Mouse (Mus musculus) limb, embryonic 12.5 days (tissue): ENCODE measurements around the gene Ubl7. TPM values are rescaled to one million over a fixed set of nuclear protein-coding genes. Genes with fewer than 3 reads are reported as not detected.
A peak's percentile ranks its signal among the peaks of the same experiment; 100 is the strongest.

Source experiments
- ATAC-seq: fragments of 200-750 bp; cut with Nextera tagmentation; 2 replicates; pipeline ENCODE4 v1.8.0; 2017; ENCODE audit warnings: low read depth, moderate TSS enrichment; ENCODE audit not compliant: insufficient number of reproducible peaks, insufficient read depth, low FRiP score, low TSS enrichment
- H3K27ac ChIP-seq: fragments of 300-500 bp; sonication (generic); 2 replicates; pipeline ENCODE4 v1.5.1; 2016; ENCODE audit warnings: mild to moderate bottlenecking, moderate library complexity
- H3K27me3 ChIP-seq: fragments of 300-500 bp; sonication (generic); 2 replicates; pipeline ENCODE4 v1.6.1; 2016; ENCODE audit warnings: mild to moderate bottlenecking, moderate library complexity
- H3K36me3 ChIP-seq: fragments of 300-500 bp; sonication (generic); 2 replicates; pipeline ENCODE4 v1.6.1; 2016; ENCODE audit warnings: mild to moderate bottlenecking, moderate library complexity
- H3K4me1 ChIP-seq: fragments of 300-500 bp; sonication (generic); replicated peaks from 2 replicates; pipeline ENCODE4 v1.6.1; 2016
- H3K4me2 ChIP-seq: fragments of 300-500 bp; sonication (generic); 2 replicates; pipeline ENCODE4 v1.6.1; 2016; ENCODE audit warnings: mild to moderate bottlenecking, moderate library complexity
- H3K4me3 ChIP-seq: fragments of 300-500 bp; sonication (generic); replicated peaks from 2 replicates; pipeline ENCODE4 v1.5.1; 2016; ENCODE audit warnings: mild to moderate bottlenecking
- H3K9ac ChIP-seq: fragments of 300-500 bp; sonication (generic); replicated peaks from 2 replicates; pipeline ENCODE4 v1.6.1; 2016; ENCODE audit warnings: mild to moderate bottlenecking, moderate library complexity
- H3K9me3 ChIP-seq: fragments of 300-500 bp; sonication (generic); 2 replicates; pipeline ENCODE4 v1.6.1; 2016; ENCODE audit warnings: mild to moderate bottlenecking, moderate library complexity
- WGBS: fragments of 180-500 bp; shearing (Covaris S2); methylation state at CpG from one replicate; pipeline ENCODE4 v1.1.7; 2016; 5-methylcytosine and 5-hydroxymethylcytosine counted together
- polyA plus RNA-seq: library from polyadenylated mRNA; unstranded; fragments of >200 nt; fragmentation: Nextera tagmentation; extraction: Ambion mirVana; gene quantifications from 2 replicates; pipeline ENCODE4 v1.2.1, GENCODE M21; 2016

The Ubl7 gene
- polyA plus RNA-seq, result 117 and 124 TPM in 2 replicates

DNA sequence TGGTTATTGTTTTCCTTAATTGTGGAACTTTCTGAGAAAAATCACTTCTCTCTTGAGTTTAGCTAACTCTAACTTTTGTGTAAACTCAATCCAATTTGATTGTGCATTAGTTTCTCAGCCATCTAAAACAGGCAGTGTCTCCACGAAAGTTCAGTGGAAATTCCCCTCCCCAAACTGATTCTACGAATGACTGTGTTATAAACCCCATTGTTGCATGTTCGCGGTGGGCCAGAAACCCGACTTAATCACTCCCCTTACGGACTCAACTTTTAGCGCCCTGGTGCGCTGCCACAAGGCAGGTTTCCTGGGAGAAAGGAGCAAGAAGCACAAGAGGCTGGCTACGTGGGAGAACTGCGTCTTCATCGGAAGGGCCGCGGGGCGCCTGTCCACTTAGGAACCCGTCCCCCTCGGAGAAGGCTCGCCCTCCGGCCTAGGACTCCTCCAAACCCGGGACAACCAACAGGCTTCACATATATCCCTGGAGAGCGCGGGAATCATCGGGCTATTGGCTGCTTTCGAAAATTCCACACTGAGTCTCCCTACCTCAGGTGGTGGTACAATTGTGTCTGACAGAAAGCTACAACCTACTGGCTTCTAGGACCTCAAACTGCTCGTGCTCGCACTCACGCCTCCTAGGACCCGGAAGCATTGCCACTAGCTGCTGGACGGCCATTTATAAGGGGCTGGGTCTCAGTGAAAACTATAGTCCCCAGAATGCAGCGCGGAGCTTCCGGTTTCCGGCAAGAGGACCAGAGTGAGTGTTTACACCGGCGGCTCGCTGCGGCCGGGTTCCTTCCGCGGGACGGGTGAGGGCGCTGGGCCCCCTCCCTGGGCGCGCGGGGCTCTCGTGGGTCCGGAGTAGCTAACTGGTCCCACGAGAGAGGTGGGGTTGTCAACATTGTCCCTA lies at the start of gene Ubl7:
TSS of gene Ubl7 (plus strand) at position 726 of the 907 bp plus-strand sequence.
- H3K27me3 ChIP-seq, result no peaks in the 10 kb centered on the region
- H3K9ac ChIP-seq, result peak within 1 kb of the TSS; percentile 73
- peaks cover 17% of the 10 kb centered on the region; the same call in 1 of the 2 replicates for H3K36me3 ChIP-seq
- no peaks in the 10 kb centered on the region for H3K9me3 ChIP-seq
- peak within 1 kb of the TSS; percentile 81 for H3K4me2 ChIP-seq
- peak; percentile 95 for ATAC-seq
- peak within 1 kb of the TSS; percentile 86 for H3K27ac ChIP-seq
- peak within 1 kb of the TSS; percentile 71 for H3K4me3 ChIP-seq
- peaks cover 9% of the 10 kb centered on the region for H3K4me1 ChIP-seq
- WGBS, result 1% methylated on average over 47 of the region's 47 CpGs

DNA sequence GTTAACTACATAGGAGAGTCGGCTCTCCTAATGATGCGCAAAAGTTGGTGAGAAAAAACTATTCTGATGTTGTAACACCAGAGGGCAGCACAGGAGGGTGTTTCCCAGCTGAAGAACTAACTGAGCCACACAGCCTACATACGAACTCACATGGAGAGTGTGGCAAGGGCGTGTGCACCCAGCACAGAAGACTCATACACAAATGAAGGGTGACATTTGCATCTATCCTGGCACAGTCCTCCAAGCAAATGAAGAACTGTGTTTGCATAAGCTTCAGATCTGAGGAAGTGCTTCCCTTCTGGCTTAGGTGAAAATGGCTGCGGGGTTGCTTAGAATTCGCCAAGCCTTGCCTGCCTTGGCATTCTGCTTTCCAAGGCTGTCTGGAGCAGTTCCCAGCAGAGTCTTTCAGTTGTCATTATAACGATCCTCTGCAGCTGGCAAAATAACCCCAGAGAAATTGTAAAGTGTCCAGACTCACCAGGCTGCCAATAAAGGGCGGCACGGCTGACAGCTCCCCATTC lies 48.8 kb upstream of the Ubl7 start:
- Histone ChIP-seq H3K9ac (no peak overlapping the region), H3K27me3 (no peaks in the 10 kb centered on the region), H3K4me2 (no peak overlapping the region), H3K27ac (no peak overlapping the region), H3K4me3 (no peak overlapping the region), H3K9me3 (no peaks in the 10 kb centered on the region), H3K4me1 (no peaks in the 10 kb centered on the region), H3K36me3 (no peaks in the 10 kb centered on the region)
- 41% methylated on average over 9 of the region's 9 CpGs for WGBS
- no peak for ATAC-seq

DNA sequence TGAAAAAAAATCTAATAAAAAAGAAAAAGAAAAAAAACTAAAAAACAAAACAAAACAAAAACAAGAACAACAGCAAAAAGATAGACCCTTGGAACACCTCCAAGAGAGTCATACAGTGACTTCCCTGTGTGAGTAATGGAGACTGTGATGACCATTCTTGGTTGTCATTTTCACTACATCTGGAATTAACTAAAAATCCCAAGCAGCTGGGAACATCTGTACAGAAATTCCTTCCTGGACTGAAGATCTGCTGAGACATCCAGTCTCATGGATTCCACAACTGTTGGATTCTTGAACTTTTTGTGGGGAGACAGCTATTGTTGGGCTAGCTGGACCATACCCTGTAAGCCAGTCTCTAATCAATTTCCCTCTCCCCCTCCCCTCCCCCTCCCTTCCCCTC lies 46.4 kb upstream of the Ubl7 start:
- 0 out of 2 replicates have a peak, but pooled peaks cover 8% of the 10 kb centered on the region for H3K27me3 ChIP-seq
- no peaks in the 10 kb centered on the region for H3K36me3 ChIP-seq
- H3K9ac ChIP-seq, result no peak overlapping the region
- H3K4me2 ChIP-seq, result no peak overlapping the region
- H3K4me1 ChIP-seq, result no peaks in the 10 kb centered on the region
- no peaks in the 10 kb centered on the region for H3K9me3 ChIP-seq
- no peak overlapping the region for H3K4me3 ChIP-seq
- H3K27ac ChIP-seq, result no peak overlapping the region
- ATAC-seq, result no peak

DNA sequence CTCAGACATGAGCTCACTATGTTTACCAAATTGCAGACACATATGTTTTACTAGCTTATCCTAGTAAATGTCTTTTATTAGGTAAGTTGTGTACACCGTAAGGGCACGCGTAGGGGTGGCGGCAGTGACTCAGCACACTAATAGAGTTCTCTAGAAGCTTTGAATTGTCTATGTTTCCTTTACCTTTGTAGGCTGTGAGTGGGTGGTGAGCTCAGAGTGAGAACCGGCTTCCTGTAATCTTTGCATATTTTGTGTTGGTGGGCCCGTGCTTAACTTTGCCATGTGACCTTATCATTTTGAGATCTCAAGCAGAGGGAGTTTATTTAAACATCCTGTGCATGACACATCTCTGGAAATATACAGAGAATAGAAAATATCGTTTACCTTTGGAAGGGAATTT lies 44.2 kb upstream of the Ubl7 start:
- Histone ChIP-seq H3K4me2 (no peak overlapping the region), H3K27me3 (0 out of 2 replicates have a peak, but pooled peaks cover 8% of the 10 kb centered on the region), H3K36me3 (no peaks in the 10 kb centered on the region), H3K9me3 (no peaks in the 10 kb centered on the region), H3K4me1 (no peaks in the 10 kb centered on the region), H3K27ac (no peak overlapping the region), H3K4me3 (no peak overlapping the region), H3K9ac (no peak overlapping the region)
- no peak for ATAC-seq
- WGBS, result 80% methylated on average over 7 of the region's 7 CpGs

DNA sequence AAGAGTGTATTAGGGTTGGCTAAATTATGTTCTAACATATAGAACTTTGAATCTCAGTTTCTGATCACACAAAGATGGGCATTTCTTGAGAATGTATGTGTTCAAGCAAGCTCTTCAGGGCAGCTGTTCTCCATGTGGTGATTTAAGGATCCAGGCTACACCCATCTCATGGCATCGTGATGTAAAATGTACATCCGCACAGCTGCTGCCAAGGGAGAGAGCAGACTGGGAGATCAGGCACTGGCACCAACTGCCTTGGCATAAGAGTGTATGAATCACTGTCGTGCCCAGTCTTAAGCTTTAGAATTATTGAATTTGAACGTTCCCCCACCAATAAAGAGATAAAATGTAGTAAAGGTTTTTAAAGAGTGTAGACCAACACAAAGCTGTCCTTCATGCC lies 43.5 kb upstream of the Ubl7 start:
- H3K4me2 ChIP-seq, result no peak overlapping the region
- no peaks in the 10 kb centered on the region for H3K4me1 ChIP-seq
- no peak overlapping the region for H3K27ac ChIP-seq
- H3K9ac ChIP-seq, result no peak overlapping the region
- no peaks in the 10 kb centered on the region for H3K9me3 ChIP-seq
- H3K4me3 ChIP-seq, result no peak overlapping the region
- ATAC-seq, result no peak
- 81% methylated on average over 4 of the region's 4 CpGs for WGBS
- H3K27me3 ChIP-seq, result 0 out of 2 replicates have a peak, but pooled peaks cover 8% of the 10 kb centered on the region
- no peaks in the 10 kb centered on the region for H3K36me3 ChIP-seq

DNA sequence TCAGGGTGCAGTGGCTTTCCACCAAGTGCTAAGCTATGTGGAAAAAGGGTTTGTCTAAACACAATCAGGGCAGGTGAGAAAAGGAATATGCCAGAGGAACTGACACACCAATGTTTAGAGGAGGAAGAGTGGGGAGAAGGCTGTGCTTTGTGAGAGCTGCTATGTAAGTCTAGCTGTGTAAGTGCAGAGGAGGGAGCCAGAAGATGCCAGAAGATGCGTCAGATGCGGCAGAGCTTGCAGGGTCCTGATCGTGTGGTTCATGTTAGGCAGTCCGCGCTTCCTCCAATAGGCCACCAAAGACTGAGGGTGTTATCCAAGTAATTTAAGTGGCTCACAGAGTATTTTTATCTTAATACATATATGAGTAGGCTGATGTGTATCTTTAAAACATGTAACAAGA lies 42.9 kb upstream of the Ubl7 start:
- H3K4me1 ChIP-seq, result no peaks in the 10 kb centered on the region
- H3K27me3 ChIP-seq, result 0 out of 2 replicates have a peak, but pooled peaks cover 8% of the 10 kb centered on the region
- H3K4me2 ChIP-seq, result no peak overlapping the region
- H3K9ac ChIP-seq, result no peak overlapping the region
- no peak for ATAC-seq
- 82% methylated on average over 5 of the region's 5 CpGs for WGBS
- H3K36me3 ChIP-seq, result no peaks in the 10 kb centered on the region
- no peak overlapping the region for H3K27ac ChIP-seq
- H3K4me3 ChIP-seq, result no peak overlapping the region
- H3K9me3 ChIP-seq, result no peaks in the 10 kb centered on the region

DNA sequence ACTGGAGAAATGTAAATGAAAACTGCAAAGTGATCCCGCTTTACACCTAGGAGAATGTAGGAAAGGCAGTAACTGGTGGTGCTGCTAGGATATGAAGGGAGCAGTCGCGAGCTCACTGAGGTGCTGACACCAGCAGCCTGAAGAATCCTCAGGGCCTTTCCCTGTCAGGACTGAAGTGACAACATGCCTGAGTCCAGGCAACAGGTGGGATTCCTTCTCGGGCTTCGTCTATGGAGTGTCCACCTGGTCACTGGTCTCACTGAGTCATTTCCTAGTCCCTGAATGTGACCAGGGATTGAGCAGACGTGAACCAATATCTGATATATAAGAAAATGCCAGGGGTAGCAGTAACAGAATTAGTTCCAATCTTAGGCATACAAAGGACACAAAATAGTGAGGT lies 42.0 kb upstream of the Ubl7 start:
- Histone ChIP-seq H3K4me2 (no peak overlapping the region), H3K27ac (no peak overlapping the region), H3K36me3 (no peaks in the 10 kb centered on the region), H3K4me1 (no peaks in the 10 kb centered on the region), H3K9ac (no peak overlapping the region), H3K4me3 (no peak overlapping the region), H3K27me3 (0 out of 2 replicates have a peak, but pooled peaks cover 8% of the 10 kb centered on the region), H3K9me3 (no peaks in the 10 kb centered on the region)
- 76% methylated on average over 6 of the region's 6 CpGs for WGBS
- no peak for ATAC-seq

DNA sequence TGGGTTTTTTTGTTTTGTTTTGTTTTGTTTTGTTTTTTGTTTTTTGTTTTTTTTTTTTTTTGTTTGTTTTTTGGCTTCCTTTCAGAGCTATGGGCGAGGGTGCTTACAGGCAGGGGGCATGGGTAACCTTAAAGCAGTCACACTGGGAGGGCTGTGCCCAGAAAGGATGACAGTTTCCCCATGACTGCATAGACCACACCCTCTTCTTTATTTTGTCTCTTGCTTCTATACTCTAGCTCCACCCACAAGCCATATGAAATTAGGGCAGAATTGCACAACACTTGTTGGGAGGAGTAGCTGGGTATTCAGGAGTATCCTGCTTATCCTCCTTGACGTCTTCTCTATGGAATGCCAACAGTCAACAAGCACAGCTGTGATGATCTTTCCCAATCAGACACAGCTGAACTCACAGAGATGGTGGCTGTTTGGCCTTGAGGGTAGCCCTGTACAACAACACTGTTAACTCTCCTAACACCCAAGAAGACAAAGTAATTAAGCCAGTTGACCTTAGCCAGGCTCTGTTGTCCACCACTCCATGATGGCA lies 40.4 kb upstream of the Ubl7 start:
- Histone ChIP-seq H3K27ac (no peak overlapping the region), H3K36me3 (no peaks in the 10 kb centered on the region), H3K9me3 (no peaks in the 10 kb centered on the region), H3K9ac (no peak overlapping the region), H3K4me1 (peaks cover 3% of the 10 kb centered on the region; the same call in 1 of the 2 replicates), H3K4me3 (no peak overlapping the region), H3K27me3 (0 out of 2 replicates have a peak, but pooled peaks cover 8% of the 10 kb centered on the region), H3K4me2 (no peak overlapping the region)
- no peak for ATAC-seq
- 52% methylated on average over 2 of the region's 2 CpGs for WGBS

DNA sequence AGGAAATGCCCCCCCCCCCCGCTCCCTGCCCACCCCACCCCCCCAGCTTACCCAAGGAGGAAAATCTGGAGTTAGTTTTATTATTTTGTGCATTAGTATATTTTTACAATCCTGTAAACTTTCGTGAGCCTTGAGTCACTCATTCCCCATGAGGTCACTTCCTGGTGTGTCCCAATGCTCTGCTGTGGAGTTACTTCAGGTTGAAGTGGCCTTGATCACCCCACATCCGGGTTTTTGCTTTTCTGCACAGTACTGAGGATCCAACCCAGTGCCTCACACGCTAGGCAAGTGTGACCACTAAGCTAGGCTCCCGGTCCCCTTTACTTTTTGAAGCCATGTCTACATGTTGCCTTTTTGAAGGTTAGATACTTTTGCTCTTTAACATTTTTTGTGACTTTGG lies 36.6 kb upstream of the Ubl7 start:
- no peak overlapping the region for H3K4me3 ChIP-seq
- WGBS, result 63% methylated on average over 5 of the region's 5 CpGs
- H3K27ac ChIP-seq, result no peak overlapping the region
- no peak overlapping the region for H3K9ac ChIP-seq
- no peaks in the 10 kb centered on the region for H3K9me3 ChIP-seq
- no peak for ATAC-seq
- no peak overlapping the region for H3K4me2 ChIP-seq
- H3K36me3 ChIP-seq, result no peaks in the 10 kb centered on the region
- peaks cover 3% of the 10 kb centered on the region; the same call in 1 of the 2 replicates for H3K4me1 ChIP-seq
- no peaks in the 10 kb centered on the region for H3K27me3 ChIP-seq

DNA sequence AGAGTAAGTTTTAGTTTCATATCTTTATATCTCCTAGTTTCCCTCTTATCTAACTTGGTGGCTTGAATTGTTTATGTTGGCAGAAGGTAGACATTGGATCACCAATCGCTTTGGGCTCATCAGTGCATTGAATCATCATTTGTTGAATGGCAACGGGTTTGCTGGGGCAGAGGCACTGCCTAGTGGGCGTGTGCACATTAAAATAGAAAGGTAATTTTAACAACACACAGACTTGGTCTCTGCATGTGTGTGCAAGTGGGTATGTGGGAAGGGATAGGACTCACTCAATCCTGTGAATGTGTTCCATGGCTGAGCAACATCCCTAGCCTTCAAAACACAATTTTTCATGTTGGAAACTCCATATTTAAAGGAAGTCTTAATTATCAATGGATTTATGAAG lies 35.8 kb upstream of the Ubl7 start:
- H3K4me2 ChIP-seq, result no peak overlapping the region
- H3K27ac ChIP-seq, result no peak overlapping the region
- peaks cover 3% of the 10 kb centered on the region; the same call in 1 of the 2 replicates for H3K4me1 ChIP-seq
- H3K9me3 ChIP-seq, result no peaks in the 10 kb centered on the region
- ATAC-seq, result no peak
- WGBS, result 69% methylated on average over 3 of the region's 3 CpGs
- H3K9ac ChIP-seq, result no peak overlapping the region
- H3K4me3 ChIP-seq, result no peak overlapping the region
- H3K36me3 ChIP-seq, result no peaks in the 10 kb centered on the region
- H3K27me3 ChIP-seq, result 0 out of 2 replicates have a peak, but pooled peaks cover 2% of the 10 kb centered on the region

DNA sequence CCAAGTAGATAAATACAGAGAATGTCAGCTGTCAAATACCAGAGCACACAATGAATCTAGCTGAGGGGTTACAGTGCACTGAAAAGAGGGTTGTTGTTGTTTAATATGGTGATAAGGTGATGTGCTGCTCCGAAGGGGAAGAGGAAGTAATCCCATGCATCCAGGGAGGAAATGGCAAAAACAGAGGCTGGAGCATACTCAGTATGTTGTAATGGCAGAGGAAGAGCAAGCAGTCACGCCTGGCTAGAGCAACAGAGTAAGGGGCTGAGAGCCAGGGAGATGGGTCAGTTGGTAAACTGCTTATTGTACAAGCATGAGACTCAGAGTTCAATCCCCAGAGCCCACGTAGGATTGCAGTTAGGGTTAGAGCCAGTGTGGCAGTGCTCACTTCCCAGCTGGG lies 31.6 kb upstream of the Ubl7 start:
- H3K4me2 ChIP-seq, result no peak overlapping the region
- H3K4me3 ChIP-seq, result no peak overlapping the region
- ATAC-seq, result no peak
- H3K9me3 ChIP-seq, result no peaks in the 10 kb centered on the region
- no peak overlapping the region for H3K9ac ChIP-seq
- H3K36me3 ChIP-seq, result no peaks in the 10 kb centered on the region
- 66% methylated on average over 3 of the region's 3 CpGs for WGBS
- H3K27me3 ChIP-seq, result 0 out of 2 replicates have a peak, but pooled peaks cover 2% of the 10 kb centered on the region
- no peaks in the 10 kb centered on the region for H3K4me1 ChIP-seq
- H3K27ac ChIP-seq, result no peak overlapping the region
